Mouse (Mus musculus) liver, embryonic 12.5 days (tissue): ENCODE measurements around the gene Gm49388. TPM values are rescaled to one million over a fixed set of nuclear protein-coding genes. Genes with fewer than 3 reads are reported as not detected.
"Not testable (repeated sequence)": the region's sequence is repeated elsewhere in the genome, so short reads cannot be mapped to it uniquely, and the experiment has no call there.

Source experiments
- ATAC-seq: fragments of 200-750 bp; cut with Nextera tagmentation; 2 replicates; pipeline ENCODE4 v1.8.0; 2017; ENCODE audit warnings: moderate number of reproducible peaks, mild to moderate bottlenecking, moderate library complexity
- H3K27ac ChIP-seq: fragments of 300-500 bp; sonication (generic); 2 replicates; pipeline ENCODE4 v1.5.1; 2016; ENCODE audit warnings: mild to moderate bottlenecking
- H3K27me3 ChIP-seq: fragments of 300-500 bp; sonication (generic); replicated peaks from 2 replicates; pipeline ENCODE4 v1.6.1; 2016; ENCODE audit warnings: mild to moderate bottlenecking, moderate library complexity
- H3K36me3 ChIP-seq: fragments of 300-500 bp; sonication (generic); 2 replicates; pipeline ENCODE4 v1.6.1; 2016; ENCODE audit warnings: mild to moderate bottlenecking, moderate library complexity
- H3K4me1 ChIP-seq: fragments of 300-500 bp; sonication (generic); 2 replicates; pipeline ENCODE4 v1.6.1; 2016
- H3K4me2 ChIP-seq: fragments of 300-500 bp; sonication (generic); 2 replicates; pipeline ENCODE4 v1.6.1; 2016; ENCODE audit warnings: mild to moderate bottlenecking, moderate library complexity
- H3K4me3 ChIP-seq: fragments of 300-500 bp; sonication (generic); 2 replicates; pipeline ENCODE4 v1.5.1; 2016; ENCODE audit warnings: mild to moderate bottlenecking, moderate library complexity
- H3K9ac ChIP-seq: fragments of 300-500 bp; sonication (generic); 2 replicates; pipeline ENCODE4 v1.6.1; 2016; ENCODE audit warnings: mild to moderate bottlenecking, moderate library complexity
- H3K9me3 ChIP-seq: fragments of 300-500 bp; sonication (generic); replicated peaks from 2 replicates; pipeline ENCODE4 v1.6.1; 2016; ENCODE audit warnings: mild to moderate bottlenecking, moderate library complexity
- WGBS: fragments of 180-500 bp; shearing (Covaris S2); methylation state at CpG from one replicate; pipeline ENCODE4 v1.1.7; 2016; ENCODE audit not compliant: insufficient replicate concordance; 5-methylcytosine and 5-hydroxymethylcytosine counted together
- polyA plus RNA-seq: library from polyadenylated mRNA; unstranded; fragments of >200 nt; fragmentation: Nextera tagmentation; extraction: Ambion mirVana; gene quantifications from 2 replicates; pipeline ENCODE4 v1.2.1, GENCODE M21; 2016

Gm49388 gene
- polyA plus RNA-seq, 1 experiment from 2014 or later = not detected

DNA sequence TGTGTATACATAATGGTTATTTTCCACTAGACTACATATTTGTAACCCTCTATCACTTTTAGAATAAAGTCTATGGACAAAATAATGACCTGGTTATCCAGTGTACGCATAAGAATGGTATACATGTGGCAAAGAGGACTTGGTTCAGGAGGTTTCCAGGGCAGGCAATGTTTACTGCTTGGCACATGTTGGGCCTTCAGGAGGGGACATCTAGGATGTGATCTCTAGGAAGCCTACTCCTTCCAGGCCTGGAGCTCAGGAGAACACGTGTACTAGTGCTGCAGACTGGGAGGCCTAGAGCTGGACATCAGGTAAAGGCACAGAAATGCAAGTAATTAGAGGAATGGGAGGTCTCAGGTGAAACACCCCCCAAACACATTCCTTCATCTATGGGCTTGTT lies 50.1 kb downstream of the Gm49388 start:
- no peak overlapping the region for H3K27ac ChIP-seq
- WGBS = 63% methylated on average over 2 of the region's 2 CpGs
- no peaks in the 10 kb centered on the region for H3K36me3 ChIP-seq
- H3K4me1 ChIP-seq = peaks cover 5% of the 10 kb centered on the region
- no peaks in the 10 kb centered on the region for H3K27me3 ChIP-seq
- H3K9me3 ChIP-seq = no peaks in the 10 kb centered on the region
- H3K4me2 ChIP-seq = no peak overlapping the region
- no peak overlapping the region for H3K9ac ChIP-seq
- ATAC-seq = no peak
- H3K4me3 ChIP-seq = no peak overlapping the region

- WGBS = 81% methylated on average over 5 of the region's 5 CpGs
- Histone ChIP-seq H3K27me3 (no peaks in the 10 kb centered on the region), H3K4me1 (peaks cover 13% of the 10 kb centered on the region), H3K9ac (no peak overlapping the region), H3K36me3 (no peaks in the 10 kb centered on the region), H3K27ac (no peak overlapping the region), H3K4me3 (no peak overlapping the region), H3K4me2 (no peak overlapping the region), H3K9me3 (no peaks in the 10 kb centered on the region)
- no peak for ATAC-seq
Measured at GRCm38 (mm10) chr7:127837473-127837872, 52.1 kb downstream of the Gm49388 start.

- not testable (repeated sequence) for ATAC-seq, H3K9me3 ChIP-seq, H3K36me3 ChIP-seq, H3K27me3 ChIP-seq, H3K27ac ChIP-seq, H3K9ac ChIP-seq, H3K4me3 ChIP-seq, H3K4me2 ChIP-seq
- 75% methylated on average over 4 of the region's 4 CpGs for WGBS
- H3K4me1 ChIP-seq = peaks cover 17% of the 10 kb centered on the region
Measured at GRCm38 (mm10) chr7:127837878-127838277, 52.5 kb downstream of the Gm49388 start.

DNA sequence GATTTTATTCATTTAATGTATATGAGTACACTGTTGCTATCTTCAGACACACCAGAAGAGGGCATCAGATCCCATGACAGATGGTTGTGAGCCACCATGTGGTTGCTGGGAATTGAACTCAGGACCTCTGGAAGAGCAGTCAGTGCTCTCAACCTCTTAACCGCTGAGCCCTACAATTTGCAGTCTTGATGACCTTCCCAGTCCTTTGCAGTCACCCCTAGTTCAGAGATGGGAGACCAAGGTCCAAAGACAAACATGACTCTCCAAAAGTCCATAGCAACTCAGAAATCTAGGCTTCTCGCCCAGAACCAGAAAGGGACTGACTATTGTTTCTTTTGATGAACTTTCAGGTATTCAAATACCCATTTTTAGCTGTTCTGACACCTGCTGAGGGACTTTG lies 54.6 kb downstream of the Gm49388 start:
- WGBS = 70% methylated on average over 2 of the region's 2 CpGs
- 0 out of 2 replicates have a peak overlapping the region, but pooled peaks have one; percentile 90 for H3K27ac ChIP-seq
- not testable (repeated sequence) for ATAC-seq

DNA sequence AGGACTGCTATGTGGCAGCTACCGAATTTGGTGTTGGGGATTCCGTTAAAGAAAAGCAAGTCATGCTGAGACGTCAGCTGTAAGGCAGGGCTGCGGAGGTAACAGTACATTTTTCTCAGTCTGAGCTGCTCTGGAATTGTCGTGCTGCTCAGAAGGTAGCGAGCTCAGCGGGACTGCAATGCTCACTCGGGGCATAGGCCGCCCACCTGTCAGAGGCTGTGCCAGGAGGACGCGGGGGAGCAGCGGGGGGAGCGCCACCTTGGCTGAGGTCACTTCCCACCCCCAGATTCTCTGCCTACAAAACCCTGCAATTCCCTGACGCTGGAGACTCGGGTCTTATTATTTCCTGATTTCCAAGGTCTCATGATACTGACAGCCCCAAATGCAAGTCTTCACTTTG lies 55.5 kb downstream of the Gm49388 start:
- Histone ChIP-seq H3K4me3 (peak overlapping the region; percentile 69), H3K27ac (peak overlapping the region; percentile 90), H3K4me1 (peaks cover 17% of the 10 kb centered on the region), H3K4me2 (peak overlapping the region; percentile 98), H3K9me3 (no peaks in the 10 kb centered on the region), H3K9ac (peak overlapping the region; percentile 80), H3K36me3 (peaks cover 20% of the 10 kb centered on the region), H3K27me3 (no peaks in the 10 kb centered on the region)
- 12% methylated on average over 15 of the region's 15 CpGs for WGBS
- peak; percentile 22; the same call in 1 of the 2 replicates for ATAC-seq

More for the DNA sequence above, 54.6 kb downstream of the Gm49388 start:
- H3K9ac ChIP-seq, H3K9me3 ChIP-seq, H3K4me3 ChIP-seq, H3K27me3 ChIP-seq, H3K4me2 ChIP-seq: not testable (repeated sequence)
- H3K4me1 ChIP-seq = peaks cover 17% of the 10 kb centered on the region
- H3K36me3 ChIP-seq = peaks cover 17% of the 10 kb centered on the region

DNA sequence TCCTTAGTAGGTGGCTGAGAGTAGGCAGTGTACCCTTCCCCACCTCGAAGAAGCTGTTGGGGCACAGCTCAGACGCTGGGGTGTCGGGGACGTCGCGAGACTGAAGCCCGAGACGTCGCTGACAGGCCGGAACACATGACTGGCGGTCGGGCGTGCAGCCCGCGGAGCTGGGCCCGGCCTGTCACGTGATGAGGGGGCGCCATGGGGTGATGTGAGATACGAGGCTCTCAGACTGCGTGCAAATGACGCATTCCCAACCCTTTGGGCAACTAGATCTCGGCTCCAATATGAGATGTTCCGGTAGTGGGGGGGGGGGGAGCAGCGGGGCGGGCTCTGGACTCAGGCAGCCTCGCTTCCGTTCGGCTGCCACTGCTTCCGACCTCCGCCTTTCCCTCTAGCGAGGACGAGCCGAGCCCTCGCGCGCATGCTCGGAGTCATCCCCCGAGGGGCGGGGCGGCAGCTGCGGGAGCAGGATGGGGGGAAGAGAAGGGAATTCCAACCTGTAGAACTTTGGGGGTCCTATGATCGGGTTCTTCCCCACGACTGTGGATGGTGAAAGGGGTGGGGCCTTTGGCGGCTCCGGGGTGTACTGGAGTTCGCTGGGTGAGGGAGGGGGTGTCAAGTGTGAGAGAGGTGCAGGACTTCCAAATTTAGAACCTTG lies 56.1 kb downstream of the Gm49388 start:
- peak overlapping the region; percentile 98 for H3K4me2 ChIP-seq
- peaks cover 17% of the 10 kb centered on the region for H3K4me1 ChIP-seq
- peak overlapping the region; percentile 69 for H3K4me3 ChIP-seq
- H3K9ac ChIP-seq = peak overlapping the region; percentile 80
- no peaks in the 10 kb centered on the region for H3K27me3 ChIP-seq
- WGBS = under 1% methylated on average over 46 of the region's 46 CpGs
- peaks cover 26% of the 10 kb centered on the region for H3K36me3 ChIP-seq
- peak; percentile 86 for ATAC-seq
- peak overlapping the region; percentile 90 for H3K27ac ChIP-seq
- H3K9me3 ChIP-seq = no peaks in the 10 kb centered on the region

- Histone ChIP-seq H3K4me3 (peak overlapping the region; percentile 69), H3K9me3 (no peaks in the 10 kb centered on the region), H3K27ac (peak overlapping the region; percentile 90), H3K9ac (peak overlapping the region; percentile 80), H3K36me3 (peaks cover 33% of the 10 kb centered on the region), H3K4me2 (peak overlapping the region; percentile 98), H3K27me3 (no peaks in the 10 kb centered on the region), H3K4me1 (peaks cover 17% of the 10 kb centered on the region)
- ATAC-seq = peak; percentile 74
- under 1% methylated on average over 40 of the region's 40 CpGs for WGBS
Measured at GRCm38 (mm10) chr7:127842001-127842718, 56.8 kb downstream of the Gm49388 start.

GRCm38 (mm10) chr7:127849973-127850875 lies 64.8 kb downstream of the Gm49388 start:
- ATAC-seq = peak; percentile 48; the same call in 1 of the 2 replicates
- Histone ChIP-seq H3K9ac (no peak overlapping the region), H3K4me2 (no peak overlapping the region), H3K36me3 (peaks cover 24% of the 10 kb centered on the region), H3K4me1 (peaks cover 14% of the 10 kb centered on the region), H3K27ac (peak overlapping the region; percentile 64), H3K27me3 (no peaks in the 10 kb centered on the region), H3K4me3 (no peak overlapping the region), H3K9me3 (no peaks in the 10 kb centered on the region)
- 39% methylated on average over 6 of the region's 6 CpGs for WGBS

GRCm38 (mm10) chr7:127850906-127851305 lies 65.5 kb downstream of the Gm49388 start:
- Histone ChIP-seq H3K9me3 (no peaks in the 10 kb centered on the region), H3K4me2 (no peak overlapping the region), H3K27ac (no peak overlapping the region; the same call in 1 of the 2 replicates), H3K9ac (no peak overlapping the region), H3K27me3 (no peaks in the 10 kb centered on the region), H3K4me3 (no peak overlapping the region), H3K4me1 (peaks cover 14% of the 10 kb centered on the region), H3K36me3 (peaks cover 21% of the 10 kb centered on the region)
- 59% methylated on average over 5 of the region's 5 CpGs for WGBS
- no peak for ATAC-seq
